Mouse (Mus musculus): ENCODE measurements at regions not wholly inside any gene's neighbourhood (a gene's known extent, or its start where the extent isn't known, plus 50 kb on each side); places are given as distances from the start of the nearest gene placed in this dataset.

DNA sequence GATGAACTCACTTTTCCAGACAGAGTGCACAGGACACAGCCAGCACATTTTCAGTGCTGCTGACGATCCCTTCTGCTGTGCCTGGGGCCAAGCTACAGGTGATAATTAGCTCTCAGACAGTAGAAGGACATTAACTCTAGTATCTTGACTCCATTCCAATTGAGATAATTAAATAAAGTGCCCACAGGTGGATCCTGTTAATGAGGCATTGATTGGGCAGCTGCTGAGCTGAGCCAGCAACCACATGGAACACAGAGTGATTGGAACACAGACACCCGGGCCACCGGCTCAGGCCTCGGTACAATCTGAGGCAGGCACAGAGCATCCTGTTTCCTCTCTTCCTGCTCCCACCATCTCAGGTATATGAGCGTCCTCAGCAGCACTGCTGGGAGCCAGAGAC, 114.5 kb upstream of the Habp2 start:
- no peak for TF ChIP-seq CTCF (IDR thresholded peaks at IDR 0.05; ENCODE audit: low read depth)
- no peak for TF ChIP-seq EP300 (IDR thresholded peaks at IDR 0.05; ENCODE audit: low read depth)
